Mouse (Mus musculus): ENCODE measurements around the gene Lrmda. TPM values are rescaled to one million over a fixed set of nuclear protein-coding genes. Genes with fewer than 3 reads are reported as not detected.

The Lrmda gene
- polyA plus RNA-seq, 1 experiment from 2014 or later: 0.23 TPM

DNA sequence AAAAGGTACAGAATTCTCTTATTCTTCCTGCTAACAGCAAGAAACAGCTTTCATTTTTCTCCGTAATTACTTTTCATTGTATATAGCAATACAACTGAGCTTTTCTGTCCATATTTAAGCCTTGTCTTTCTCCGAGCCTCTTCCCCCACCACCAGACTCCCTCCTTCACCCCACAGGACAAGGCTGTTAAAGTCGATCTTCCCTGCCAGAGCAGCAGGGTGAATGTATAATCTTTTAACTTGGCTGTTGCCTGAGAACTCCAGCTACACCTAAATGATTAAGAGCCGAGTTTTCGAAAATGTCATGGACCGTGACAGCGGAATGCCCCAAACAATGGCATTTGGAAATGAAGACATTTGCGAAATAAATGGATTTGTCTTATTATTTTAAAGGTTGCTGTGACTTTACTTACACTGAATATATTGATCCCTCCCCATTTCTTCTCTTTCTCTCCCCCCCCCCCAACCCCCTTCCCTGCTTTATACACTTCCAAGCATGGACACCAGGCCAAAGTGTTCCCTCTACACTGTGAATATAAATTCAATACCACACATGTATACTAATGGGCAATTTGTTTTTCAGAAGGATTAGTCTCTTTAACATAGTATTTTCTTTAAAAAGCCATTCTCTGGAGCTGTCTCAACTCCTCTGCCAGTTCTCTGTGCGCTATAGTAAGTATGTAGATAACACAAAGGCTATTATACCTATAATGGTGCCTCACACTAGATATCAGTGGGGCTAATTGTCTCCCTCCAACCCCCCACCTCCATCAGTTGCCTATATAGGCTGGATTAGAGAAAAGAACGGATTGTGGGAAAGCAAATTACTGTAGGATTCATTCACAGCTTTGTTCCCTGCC is 1075.9 kb downstream of the Lrmda start:
- H3K4me3 ChIP-seq (replicated peaks): no peak overlapping the region
- 28% methylated on average over 10 of the region's 10 CpGs for WGBS
- H3K27ac ChIP-seq: peak overlapping the region; percentile 56
- ATAC-seq: 0 out of 2 replicates have a peak, but pooled peaks have one; percentile 53
- H3K36me3 ChIP-seq: no peaks in the 10 kb centered on the region
- H3K4me2 ChIP-seq (replicated peaks): peak overlapping the region; percentile 25; the same call in 1 of the 2 replicates
- H3K9me3 ChIP-seq: no peaks in the 10 kb centered on the region
- H3K9ac ChIP-seq (replicated peaks): no peak overlapping the region
- peaks cover 22% of the 10 kb centered on the region for H3K4me1 ChIP-seq (replicated peaks)
- no peaks in the 10 kb centered on the region for H3K27me3 ChIP-seq

DNA sequence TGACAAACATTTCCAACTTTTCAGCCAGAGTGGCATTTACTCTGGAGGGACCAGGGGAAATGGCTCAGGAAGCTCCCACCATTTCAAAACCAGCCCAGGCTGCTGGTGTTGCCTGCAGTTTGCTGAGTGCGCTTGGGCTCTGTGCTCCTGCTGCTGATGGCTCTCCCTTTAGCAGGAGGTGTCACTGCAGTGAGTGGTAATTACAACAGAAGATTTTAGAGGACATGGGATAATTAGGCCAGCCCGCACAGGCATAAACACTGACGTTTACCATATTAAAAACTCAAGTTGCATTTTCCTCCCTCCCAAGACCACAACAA is 1076.5 kb downstream of the Lrmda start:
- Histone ChIP-seq H3K9ac (replicated peaks) (no peak overlapping the region), H3K27me3 (no peaks in the 10 kb centered on the region), H3K4me1 (replicated peaks) (peaks cover 22% of the 10 kb centered on the region), H3K36me3 (no peaks in the 10 kb centered on the region), H3K4me3 (replicated peaks) (no peak overlapping the region), H3K4me2 (replicated peaks) (no peak overlapping the region), H3K27ac (peak overlapping the region; percentile 51; the same call in 1 of the 2 replicates), H3K9me3 (no peaks in the 10 kb centered on the region)
- 43% methylated on average over 3 of the region's 3 CpGs for WGBS
- ATAC-seq: 0 out of 2 replicates have a peak, but pooled peaks have one; percentile 56

- ATAC-seq: peak; percentile 37; the same call in 1 of the 2 replicates
These were observed 1076.9 kb downstream of the Lrmda start for GRCm38 (mm10) chr14:23096405-23096804.

More at GRCm38 (mm10) chr14:23096405-23096804, 1076.9 kb downstream of the Lrmda start:
- Histone ChIP-seq H3K27me3 (no peaks in the 10 kb centered on the region), H3K36me3 (no peaks in the 10 kb centered on the region), H3K9me3 (no peaks in the 10 kb centered on the region), H3K4me2 (replicated peaks) (no peak overlapping the region), H3K4me3 (replicated peaks) (no peak overlapping the region), H3K27ac (peak overlapping the region; percentile 51; the same call in 1 of the 2 replicates), H3K9ac (replicated peaks) (no peak overlapping the region), H3K4me1 (replicated peaks) (peaks cover 22% of the 10 kb centered on the region)
- WGBS: 71% methylated on average over 4 of the region's 4 CpGs

Small RNAs within 50 kb of the gene (microRNA-seq; reads per million reads assigned to microRNA genes)
- not detected for gene Gm27532

Other genes starting within 250 kb of the Lrmda start
- gene Vdac2, start 194.5 kb upstream of the Lrmda start, polyA plus RNA-seq (2015; fragmentation: Nextera tagmentation; extraction: Ambion mirVana): 266 and 276 TPM in 2 replicates
- 25.8 and 26.6 TPM in 2 replicates for gene Comtd1, start 170.7 kb upstream of the Lrmda start, polyA plus RNA-seq (2015; fragmentation: Nextera tagmentation; extraction: Ambion mirVana)
- gene Zfp503, start 30.1 kb upstream of the Lrmda start, polyA plus RNA-seq (2015; fragmentation: Nextera tagmentation; extraction: Ambion mirVana): 8.0 and 11.0 TPM in 2 replicates